Mouse (Mus musculus) liver, embryonic 14.5 days (tissue): Measurements from ENCODE around the gene Zc3h18. TPM values are rescaled to one million over a fixed set of nuclear protein-coding genes. Genes with fewer than 3 reads are reported as not detected.

Source experiments
- ATAC-seq: fragments of 200-750 bp; cut with Nextera tagmentation; 2 replicates; pipeline ENCODE4 v1.8.0; 2017; ENCODE audit warnings: moderate number of reproducible peaks, mild to moderate bottlenecking, moderate library complexity; ENCODE audit not compliant: insufficient read depth
- DNase-seq, 3 experiments: peaks; one replicate each; pipeline ENCODE4 v3.0.0-alpha.2; 2012 to 2013; ENCODE audit warnings: low read depth in 3 of 3, low spot score in 3 of 3
- H3K27ac ChIP-seq: fragments of 300-500 bp; sonication (generic); 2 replicates; pipeline ENCODE4 v1.5.1; 2014; ENCODE audit warnings: moderate library complexity, mild to moderate bottlenecking, control low read depth, inconsistent platforms
- H3K27me3 ChIP-seq: fragments of 300-500 bp; sonication (generic); 2 replicates; pipeline ENCODE4 v1.6.1; 2014; ENCODE audit warnings: mild to moderate bottlenecking, low read length, moderate library complexity; ENCODE audit not compliant: control insufficient read depth, insufficient read depth
- H3K36me3 ChIP-seq: fragments of 300-500 bp; sonication (generic); replicated peaks from 2 replicates; pipeline ENCODE4 v1.6.1; 2014; ENCODE audit warnings: low read depth; ENCODE audit not compliant: control insufficient read depth, insufficient read depth
- H3K4me1 ChIP-seq, 2 experiments: fragments of 200-500 bp in 1 of 2; fragments of 300-500 bp in 1 of 2; sonication (generic) in 1 of 2; replicated peaks; 2 replicates each; pipeline ENCODE4 v1.6.1; 2012 to 2014; ENCODE audit warnings: antibody characterized with exemption in 1 of 2, inconsistent platforms in 1 of 2, low read length in 1 of 2; ENCODE audit not compliant: control insufficient read depth in 2 of 2, insufficient read depth in 2 of 2
- H3K4me2 ChIP-seq: fragments of 300-500 bp; sonication (generic); 2 replicates; pipeline ENCODE4 v1.6.1; 2014; ENCODE audit warnings: low read depth, mild to moderate bottlenecking, control low read depth, moderate library complexity
- H3K4me3 ChIP-seq, 2 experiments: fragments of 200-500 bp in 1 of 2; fragments of 300-500 bp in 1 of 2; sonication (generic) in 1 of 2; 2 replicates each; pipeline ENCODE4 v1.5.1; 2012 to 2014; ENCODE audit warnings: low read depth in 2 of 2, low read length in 2 of 2, mild to moderate bottlenecking in 2 of 2, control low read depth in 1 of 2, inconsistent platforms in 1 of 2, moderate library complexity in 1 of 2; ENCODE audit not compliant: insufficient read depth in 1 of 2
- H3K9ac ChIP-seq: fragments of 300-500 bp; sonication (generic); replicated peaks from 2 replicates; pipeline ENCODE4 v1.6.1; 2014; ENCODE audit warnings: mild to moderate bottlenecking, control low read depth, moderate library complexity
- H3K9me3 ChIP-seq: fragments of 300-500 bp; sonication (generic); 2 replicates; pipeline ENCODE4 v1.6.1; 2016; ENCODE audit warnings: low read length, mixed read lengths; ENCODE audit not compliant: control insufficient read depth
- CTCF ChIP-seq: IDR thresholded peaks from 2 replicates; pipeline ENCODE4 v1.5.1; 2016; ENCODE audit warnings: antibody characterized with exemption, low read depth, control low read depth
- EP300 ChIP-seq: IDR thresholded peaks from 2 replicates; pipeline ENCODE4 v1.6.1; 2016; ENCODE audit warnings: antibody characterized with exemption, low read depth
- WGBS: fragments of 180-500 bp; shearing (Covaris S2); extraction: QIAGEN DNeasy Blood & Tissue Kit; methylation state at CpG from one replicate; pipeline ENCODE4 v1.1.7; 2014; ENCODE audit not compliant: insufficient replicate concordance; 5-methylcytosine and 5-hydroxymethylcytosine counted together
- polyA plus RNA-seq, 2 experiments: library from polyadenylated mRNA; depleted of rRNA in 1 of 2; stranded (reverse) in 1 of 2; unstranded in 1 of 2; fragments of >200 nt; fragmentation: Nextera tagmentation in 1 of 2; extraction: Ambion mirVana in 1 of 2; gene quantifications; 2 replicates each; pipeline versions ENCODE4 v1.2.1 to v1.2.3; 2012 to 2014

Zc3h18 gene
- polyA plus RNA-seq, 2 experiments = 12.8 to 20.4 TPM

DNA sequence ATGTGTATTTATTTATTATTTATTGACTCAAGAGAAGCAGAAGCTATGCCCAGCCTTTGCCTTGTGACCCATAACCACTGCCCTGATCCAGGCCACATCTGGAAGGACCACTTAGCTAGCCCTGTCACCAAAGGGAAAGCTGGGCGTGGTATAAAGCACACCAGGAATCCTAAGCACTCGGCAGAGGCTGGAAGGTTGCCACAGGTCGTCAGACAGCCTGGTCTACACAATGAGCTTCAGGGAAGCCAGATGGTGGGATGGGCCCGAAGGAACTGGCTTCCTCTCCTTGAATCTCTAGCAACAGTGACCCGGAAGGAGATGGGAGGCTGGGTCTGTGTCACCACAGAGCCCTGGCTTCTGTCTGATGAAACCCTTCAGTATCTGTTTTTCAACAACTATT is 47.2 kb downstream of the Zc3h18 start:
- ATAC-seq (no peak), DNase-seq (no peak)
- 55% methylated on average over 5 of the region's 5 CpGs for WGBS
- Histone ChIP-seq H3K9ac (no peak overlapping the region), H3K9me3 (no peaks in the 10 kb centered on the region), H3K4me2 (no peak overlapping the region), H3K36me3 (no peaks in the 10 kb centered on the region), H3K27ac (no peak overlapping the region), H3K27me3 (no peaks in the 10 kb centered on the region), H3K4me3 (no peak overlapping the region), H3K4me1 (no peaks in the 10 kb centered on the region)
- TF ChIP-seq CTCF = no peak
- no peak for TF ChIP-seq EP300

DNA sequence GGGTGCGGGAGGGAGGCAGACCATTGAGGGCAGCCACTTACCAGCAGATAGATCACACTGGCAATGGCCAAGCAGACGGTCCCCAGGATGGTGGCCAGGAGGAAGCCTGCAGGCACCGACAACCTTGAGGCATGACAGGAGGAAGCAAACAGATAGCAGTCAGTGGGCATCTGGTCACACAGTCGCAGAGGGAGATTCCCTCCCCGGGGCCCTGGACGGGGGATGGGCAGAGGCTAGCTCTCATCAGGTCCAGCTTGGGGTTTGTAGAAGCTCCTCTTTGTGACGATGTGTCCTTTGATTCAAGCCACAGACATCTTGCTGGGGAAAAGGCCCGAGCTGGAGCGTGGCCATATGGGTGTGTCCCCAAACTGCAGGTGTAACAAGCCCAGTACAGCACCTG is 49.7 kb downstream of the Zc3h18 start:
- H3K4me2 ChIP-seq = no peak overlapping the region
- no peak overlapping the region for H3K4me3 ChIP-seq
- no peaks in the 10 kb centered on the region for H3K36me3 ChIP-seq
- ATAC-seq (no peak), DNase-seq (no peak)
- H3K9me3 ChIP-seq = no peaks in the 10 kb centered on the region
- WGBS = 46% methylated on average over 9 of the region's 9 CpGs
- H3K9ac ChIP-seq = no peak overlapping the region
- H3K4me1 ChIP-seq = peaks cover 0 to 5% of the 10 kb centered on the region in 2 experiments; a peak in 1 of 4 replicates
- TF ChIP-seq CTCF (no peak), EP300 (no peak)
- H3K27ac ChIP-seq = no peak overlapping the region
- no peaks in the 10 kb centered on the region for H3K27me3 ChIP-seq

DNA sequence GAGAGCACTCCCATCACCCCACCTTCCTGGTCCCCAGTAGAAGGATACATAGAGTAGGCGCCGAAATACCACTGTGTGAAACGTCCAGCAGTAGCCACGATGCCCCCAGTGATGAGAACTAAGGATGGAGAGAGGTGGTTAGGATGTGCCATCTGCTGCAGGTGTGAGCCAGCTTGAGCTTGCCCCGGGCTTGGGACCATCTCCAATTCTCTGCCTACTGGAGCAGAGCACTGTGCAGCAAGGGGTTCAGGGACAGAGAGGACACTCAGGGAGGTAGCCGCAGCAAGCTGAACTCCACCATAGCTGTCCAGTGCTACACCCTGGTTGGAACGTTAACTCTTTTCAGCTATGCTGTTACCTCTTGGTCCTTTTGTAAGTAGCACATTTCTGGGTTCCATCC is 51.2 kb downstream of the Zc3h18 start:
- no peak overlapping the region for H3K4me2 ChIP-seq
- 77% methylated on average over 7 of the region's 7 CpGs for WGBS
- no peak overlapping the region for H3K27ac ChIP-seq
- no peaks in the 10 kb centered on the region for H3K27me3 ChIP-seq
- no peak overlapping the region for H3K4me3 ChIP-seq
- no peaks in the 10 kb centered on the region for H3K36me3 ChIP-seq
- H3K9me3 ChIP-seq = no peaks in the 10 kb centered on the region
- ATAC-seq = no peak
- TF ChIP-seq CTCF = no peak
- TF ChIP-seq EP300 = no peak
- no peak overlapping the region for H3K9ac ChIP-seq
- peaks cover 0 to 12% of the 10 kb centered on the region in 2 experiments; a peak in 2 of 4 replicates for H3K4me1 ChIP-seq
- DNase-seq = no peak

DNA sequence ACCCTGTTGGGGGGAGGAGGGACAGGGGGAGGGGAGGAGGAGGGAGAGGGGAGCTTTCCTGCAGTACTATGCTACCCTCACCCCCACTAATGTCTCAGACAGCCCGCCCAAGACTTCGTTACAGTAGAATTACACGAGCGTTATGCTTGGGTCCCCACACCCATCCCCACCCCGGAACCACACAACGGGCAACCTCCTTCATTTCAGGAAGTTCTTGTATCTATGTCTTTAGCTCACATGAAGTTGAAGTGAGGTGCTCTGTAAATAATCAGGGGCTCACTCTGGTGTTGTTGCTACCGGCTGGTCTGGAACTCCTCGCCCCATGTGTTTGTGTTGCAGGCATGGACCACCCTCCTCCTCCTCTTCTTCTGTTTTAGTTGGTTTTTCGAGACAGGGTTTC is 51.8 kb downstream of the Zc3h18 start:
- no peak overlapping the region for H3K4me2 ChIP-seq

DNA sequence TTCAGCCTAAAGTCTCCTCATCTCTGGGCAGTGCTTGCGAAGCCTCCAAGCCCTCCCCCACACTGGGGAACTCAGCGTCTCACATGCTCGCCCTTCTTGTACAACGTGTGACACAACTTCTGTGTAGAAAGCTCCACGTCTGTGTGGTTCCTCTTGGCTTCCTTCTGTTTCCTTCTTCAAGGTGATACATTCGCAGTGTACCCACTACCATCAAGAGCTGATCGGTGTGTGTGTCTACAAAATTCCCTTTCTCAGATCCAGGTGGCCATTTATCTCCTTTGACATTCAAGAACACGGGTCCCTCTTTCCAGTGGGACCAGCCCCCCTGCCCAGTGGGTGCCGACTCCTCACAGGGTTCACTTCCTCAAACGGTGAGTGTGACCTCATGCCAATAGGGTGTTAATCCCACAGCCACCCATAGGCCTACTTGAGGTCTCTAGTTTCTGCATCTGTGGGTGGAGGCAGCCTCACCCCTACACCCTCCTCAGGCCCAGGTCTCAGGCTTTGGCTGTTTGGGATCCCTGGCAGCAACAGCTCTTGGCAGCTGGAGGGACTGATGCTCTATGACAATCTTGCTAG is 53.7 kb downstream of the Zc3h18 start:
- no peak overlapping the region for H3K9ac ChIP-seq
- no peaks in the 10 kb centered on the region for H3K9me3 ChIP-seq
- H3K27ac ChIP-seq = no peak overlapping the region
- TF ChIP-seq EP300 = no peak
- TF ChIP-seq CTCF = no peak
- DNase-seq = peak in 1 of 3 experiments; percentile 39
- no peaks in the 10 kb centered on the region for H3K36me3 ChIP-seq
- H3K27me3 ChIP-seq = no peaks in the 10 kb centered on the region
- no peak overlapping the region for H3K4me2 ChIP-seq
- H3K4me3 ChIP-seq = no peak overlapping the region
- ATAC-seq = no peak
- H3K4me1 ChIP-seq = peaks cover 3 to 15% of the 10 kb centered on the region in 2 experiments
- WGBS = 42% methylated on average over 10 of the region's 10 CpGs

More for the DNA sequence above, 51.8 kb downstream of the Zc3h18 start:
- TF ChIP-seq CTCF = no peak
- no peak for TF ChIP-seq EP300
- no peak overlapping the region for H3K27ac ChIP-seq
- H3K4me3 ChIP-seq = no peak overlapping the region
- DNase-seq (no peak), ATAC-seq (no peak)
- no peaks in the 10 kb centered on the region for H3K36me3 ChIP-seq
- WGBS = 46% methylated on average over 9 of the region's 9 CpGs
- H3K9ac ChIP-seq = no peak overlapping the region
- H3K9me3 ChIP-seq = no peaks in the 10 kb centered on the region
- H3K4me1 ChIP-seq = peaks cover 3 to 15% of the 10 kb centered on the region in 2 experiments
- no peaks in the 10 kb centered on the region for H3K27me3 ChIP-seq
